Mouse (Mus musculus) limb, embryonic 11.5 days (tissue): ENCODE data around the gene Ggt5. TPM values are rescaled to one million over a fixed set of nuclear protein-coding genes. Genes with fewer than 3 reads are reported as not detected.

Source experiments
- ATAC-seq: fragments of 200-750 bp; cut with Nextera tagmentation; 2 replicates; pipeline ENCODE4 v1.8.0; 2017; ENCODE audit warnings: low read depth; ENCODE audit not compliant: insufficient number of reproducible peaks, low FRiP score, low TSS enrichment
- DNase-seq: peaks from one replicate; pipeline ENCODE4 v3.0.0-alpha.2; 2015; ENCODE audit warnings: low spot score
- H3K27ac ChIP-seq: fragments of 300-500 bp; sonication (generic); replicated peaks from 2 replicates; pipeline ENCODE4 v1.5.1; 2014; ENCODE audit warnings: low read depth, mild to moderate bottlenecking, low read length
- H3K27me3 ChIP-seq: fragments of 300-500 bp; sonication (generic); 2 replicates; pipeline ENCODE4 v1.6.1; 2014; ENCODE audit warnings: mild to moderate bottlenecking, low read length, mixed read lengths; ENCODE audit not compliant: control insufficient read depth, insufficient read depth
- H3K36me3 ChIP-seq: fragments of 300-500 bp; sonication (generic); 2 replicates; pipeline ENCODE4 v1.6.1; 2014; ENCODE audit warnings: mild to moderate bottlenecking, low read length, moderate library complexity, mixed read lengths; ENCODE audit not compliant: control insufficient read depth, insufficient read depth
- H3K4me1 ChIP-seq: fragments of 300-500 bp; sonication (generic); 2 replicates; pipeline ENCODE4 v1.6.1; 2014; ENCODE audit warnings: low read length, mixed read lengths; ENCODE audit not compliant: control insufficient read depth, insufficient read depth
- H3K4me2 ChIP-seq: fragments of 300-500 bp; sonication (generic); 2 replicates; pipeline ENCODE4 v1.6.1; 2014; ENCODE audit warnings: low read depth, mild to moderate bottlenecking, moderate library complexity; ENCODE audit not compliant: severe bottlenecking
- H3K4me3 ChIP-seq: fragments of 300-500 bp; sonication (generic); 2 replicates; pipeline ENCODE4 v1.5.1; 2014; ENCODE audit warnings: low read depth, low read length
- H3K9ac ChIP-seq: fragments of 300-500 bp; sonication (generic); 2 replicates; pipeline ENCODE4 v1.6.1; 2014; ENCODE audit warnings: mild to moderate bottlenecking, low read length
- H3K9me3 ChIP-seq: fragments of 300-500 bp; sonication (generic); 2 replicates; pipeline ENCODE4 v1.6.1; 2016; ENCODE audit warnings: low read length; ENCODE audit not compliant: control insufficient read depth
- WGBS: fragments of 180-500 bp; shearing (Covaris S2); extraction: QIAGEN DNeasy Blood & Tissue Kit; methylation state at CpG from one replicate; pipeline ENCODE4 v1.1.7; 2014; 5-methylcytosine and 5-hydroxymethylcytosine counted together
- polyA plus RNA-seq: library from polyadenylated mRNA; unstranded; fragments of >200 nt; fragmentation: Nextera tagmentation; extraction: Ambion mirVana; gene quantifications from 2 replicates; pipeline ENCODE4 v1.2.1, GENCODE M21; 2014

Gene Ggt5
- polyA plus RNA-seq, 1 experiment from 2014 or later, result 0.41 TPM

DNA sequence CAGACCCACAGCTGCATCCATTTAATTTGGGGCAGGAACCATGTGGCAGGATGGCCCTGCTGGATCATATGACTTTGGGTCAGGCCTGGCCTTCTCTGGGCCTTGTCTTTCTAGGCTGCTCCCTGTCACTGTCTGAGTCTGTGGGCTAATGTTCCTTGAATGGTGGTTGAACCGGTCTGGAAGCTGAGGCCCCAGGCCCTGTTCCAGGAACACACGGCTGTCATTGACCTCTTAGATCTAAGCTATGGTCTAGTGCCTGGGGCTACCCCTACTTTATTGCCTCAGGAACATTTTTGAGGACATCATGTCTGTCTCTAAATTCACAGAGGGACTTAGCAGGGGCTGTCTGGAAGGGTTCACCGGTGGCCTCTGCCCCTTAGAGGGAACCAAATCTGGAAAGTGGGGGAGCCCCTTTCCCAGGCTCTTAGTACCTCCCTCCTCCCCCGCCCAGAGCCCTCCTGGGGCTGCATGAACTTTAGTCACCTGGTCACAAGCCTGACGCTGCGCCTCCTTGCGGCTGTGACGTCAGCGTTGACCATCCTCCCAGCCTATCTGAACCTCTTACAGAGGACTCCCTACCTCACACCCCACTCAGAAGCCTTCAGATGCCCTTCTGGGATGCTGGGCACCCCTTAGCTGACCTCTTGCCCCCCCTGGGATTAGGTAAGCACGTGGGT is 18.0 kb upstream of the Ggt5 start:
- H3K9ac ChIP-seq, result no peak overlapping the region
- H3K27me3 ChIP-seq, result no peaks in the 10 kb centered on the region
- peaks cover 10% of the 10 kb centered on the region for H3K4me1 ChIP-seq
- no peak overlapping the region for H3K4me3 ChIP-seq
- no peaks in the 10 kb centered on the region for H3K9me3 ChIP-seq
- H3K27ac ChIP-seq, result no peak overlapping the region
- WGBS, result 28% methylated on average over 10 of the region's 10 CpGs
- no peak overlapping the region for H3K4me2 ChIP-seq
- H3K36me3 ChIP-seq, result no peaks in the 10 kb centered on the region
- DNase-seq, result no peak
- no peak for ATAC-seq

DNA sequence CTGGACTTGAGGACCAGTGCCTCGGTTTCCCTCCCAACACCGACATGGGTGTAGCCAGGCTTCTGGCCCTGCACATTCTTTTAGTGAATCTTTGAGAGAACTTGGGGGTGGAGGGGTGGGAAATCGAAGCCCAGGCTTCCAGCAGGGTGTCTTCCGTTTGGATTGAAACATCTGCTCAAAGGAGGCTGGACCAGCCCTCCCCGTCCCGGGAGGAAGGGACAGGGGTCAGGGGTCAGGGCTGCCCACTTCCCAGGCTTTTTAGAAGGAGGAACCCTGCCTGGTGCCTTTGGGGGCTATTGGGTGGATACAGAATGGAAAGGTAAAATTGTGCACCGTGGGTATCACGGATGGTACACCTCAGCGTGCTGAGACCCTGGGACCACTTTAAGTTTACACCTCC is 17.2 kb upstream of the Ggt5 start:
- no peak overlapping the region for H3K27ac ChIP-seq
- H3K4me2 ChIP-seq, result no peak overlapping the region
- H3K9me3 ChIP-seq, result no peaks in the 10 kb centered on the region
- peaks cover 10% of the 10 kb centered on the region for H3K4me1 ChIP-seq
- no peak overlapping the region for H3K9ac ChIP-seq
- H3K4me3 ChIP-seq, result no peak overlapping the region
- DNase-seq (no peak), ATAC-seq (no peak)
- H3K27me3 ChIP-seq, result no peaks in the 10 kb centered on the region
- WGBS, result 53% methylated on average over 9 of the region's 9 CpGs
- H3K36me3 ChIP-seq, result no peaks in the 10 kb centered on the region

DNA sequence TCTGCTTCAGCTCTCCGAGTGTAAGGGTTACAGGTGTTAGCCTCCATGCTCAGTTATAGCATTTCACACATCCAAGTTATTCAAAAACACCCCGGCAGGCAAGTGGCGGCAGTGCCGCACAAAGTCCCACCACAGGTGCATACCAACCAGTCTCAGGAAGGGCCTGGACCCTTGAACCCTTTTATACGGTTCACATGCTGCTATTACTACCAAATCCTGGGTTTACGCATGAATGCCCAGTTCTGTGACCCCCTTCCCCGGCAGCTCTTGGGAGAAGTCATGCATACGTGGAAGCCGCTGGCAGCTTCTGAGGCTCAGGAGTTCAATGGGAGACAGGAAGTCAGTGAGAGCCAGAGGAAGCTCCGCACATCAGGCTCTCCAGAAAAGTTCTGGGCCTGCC is 16.0 kb upstream of the Ggt5 start:
- Histone ChIP-seq H3K4me3 (no peak overlapping the region), H3K4me1 (peaks cover 10% of the 10 kb centered on the region), H3K9me3 (no peaks in the 10 kb centered on the region), H3K9ac (no peak overlapping the region), H3K36me3 (no peaks in the 10 kb centered on the region), H3K4me2 (no peak overlapping the region), H3K27ac (no peak overlapping the region), H3K27me3 (no peaks in the 10 kb centered on the region)
- DNase-seq, result no peak
- 82% methylated on average over 10 of the region's 10 CpGs for WGBS
- ATAC-seq, result no peak

DNA sequence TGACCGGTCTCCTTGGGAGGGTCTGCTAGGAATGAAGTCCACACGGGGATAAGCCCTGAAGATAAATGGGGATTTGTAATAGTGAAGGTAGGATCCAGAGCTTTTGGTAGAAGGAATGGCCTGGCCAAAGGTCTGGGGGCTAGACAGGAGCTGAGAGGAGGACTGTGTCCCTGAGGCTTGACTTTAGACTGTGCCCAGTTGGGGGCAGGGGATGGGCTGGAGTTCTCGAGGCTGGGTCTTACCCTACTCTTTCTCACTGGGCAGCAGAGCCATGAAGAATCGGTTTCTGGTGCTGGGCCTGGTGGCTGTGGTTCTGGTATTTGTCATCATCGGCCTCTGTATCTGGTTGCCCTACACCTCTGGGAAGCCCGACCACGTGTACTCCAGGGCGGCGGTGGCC is 15.2 kb upstream of the Ggt5 start:
- DNase-seq, result no peak
- H3K27me3 ChIP-seq, result no peaks in the 10 kb centered on the region
- no peaks in the 10 kb centered on the region for H3K9me3 ChIP-seq
- no peak overlapping the region for H3K9ac ChIP-seq
- no peak overlapping the region for H3K4me3 ChIP-seq
- peaks cover 6% of the 10 kb centered on the region; the same call in 1 of the 2 replicates for H3K4me1 ChIP-seq
- no peak for ATAC-seq
- no peak overlapping the region for H3K4me2 ChIP-seq
- H3K27ac ChIP-seq, result no peak overlapping the region
- no peaks in the 10 kb centered on the region for H3K36me3 ChIP-seq
- 83% methylated on average over 9 of the region's 9 CpGs for WGBS

GRCm38 (mm10) chr10:75579129-75579528 is 10.0 kb upstream of the Ggt5 start:
- Histone ChIP-seq H3K36me3 (no peaks in the 10 kb centered on the region), H3K4me1 (no peaks in the 10 kb centered on the region), H3K27ac (no peak overlapping the region), H3K9me3 (no peaks in the 10 kb centered on the region), H3K27me3 (no peaks in the 10 kb centered on the region), H3K9ac (no peak overlapping the region), H3K4me3 (no peak overlapping the region), H3K4me2 (no peak overlapping the region)
- WGBS, result 87% methylated on average over 6 of the region's 6 CpGs
- no peak for DNase-seq
- ATAC-seq, result no peak

DNA sequence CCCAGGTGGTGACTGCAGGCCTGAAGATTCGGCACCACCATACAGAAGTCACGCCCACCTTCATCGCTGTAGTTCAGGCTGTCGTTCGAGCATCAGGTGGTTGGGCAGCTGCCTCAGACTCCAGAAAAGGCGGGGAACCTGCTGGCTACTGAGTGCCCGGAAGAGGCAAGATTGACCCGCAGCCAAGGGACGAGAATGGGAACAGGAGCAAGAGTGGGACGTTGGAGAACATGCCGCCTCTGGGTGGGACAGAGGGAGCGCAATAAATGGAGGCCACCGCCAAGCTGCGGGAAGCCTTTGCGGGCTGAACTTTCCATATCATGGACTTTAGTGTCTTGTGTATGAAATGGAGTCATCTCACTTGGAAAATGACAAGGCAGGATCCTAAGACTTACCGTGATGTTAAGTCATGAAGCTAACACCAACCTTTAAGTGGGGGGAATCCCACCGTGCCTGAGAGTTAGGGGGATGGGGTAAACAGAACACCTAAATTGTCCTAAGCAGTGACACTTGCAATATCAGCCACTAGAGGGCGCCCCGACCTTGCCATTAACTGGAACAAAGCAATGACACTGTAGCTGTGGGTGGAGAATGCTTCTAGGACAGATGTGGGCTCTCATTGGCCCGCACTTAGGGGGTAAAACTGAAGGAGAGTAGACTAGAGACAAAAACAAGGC is 3.1 kb upstream of the Ggt5 start:
- H3K4me2 ChIP-seq, result peak overlapping the region; percentile 27; the same call in 1 of the 2 replicates

DNA sequence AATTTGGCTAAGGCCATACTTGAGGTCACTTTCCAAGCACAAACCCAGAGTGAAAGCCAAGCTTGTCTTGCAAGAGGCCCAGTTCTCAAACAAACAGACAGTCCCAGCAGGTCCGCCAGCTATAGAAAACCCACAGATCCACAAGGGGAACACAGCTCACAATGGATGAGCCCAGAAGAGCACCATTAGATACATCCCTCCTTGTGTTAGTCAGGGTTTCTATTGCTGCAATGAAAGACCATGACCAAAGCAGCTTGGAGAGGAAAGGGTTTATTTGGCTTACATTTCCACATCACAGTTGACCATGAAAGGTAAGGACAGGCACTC is 2.6 kb upstream of the Ggt5 start:
- no peak for ATAC-seq
- H3K27ac ChIP-seq, result no peak overlapping the region
- no peak overlapping the region for H3K9ac ChIP-seq
- H3K27me3 ChIP-seq, result no peaks in the 10 kb centered on the region
- peaks cover 9% of the 10 kb centered on the region for H3K4me1 ChIP-seq
- no peak overlapping the region for H3K4me3 ChIP-seq
- 100% methylated on average over 1 of the region's 1 CpGs for WGBS
- no peak overlapping the region for H3K4me2 ChIP-seq
- H3K9me3 ChIP-seq, result no peaks in the 10 kb centered on the region
- H3K36me3 ChIP-seq, result no peaks in the 10 kb centered on the region
- no peak for DNase-seq

More for the DNA sequence above, 3.1 kb upstream of the Ggt5 start:
- Histone ChIP-seq H3K4me3 (no peak overlapping the region), H3K36me3 (no peaks in the 10 kb centered on the region), H3K4me1 (peaks cover 9% of the 10 kb centered on the region), H3K27me3 (no peaks in the 10 kb centered on the region), H3K27ac (no peak overlapping the region), H3K9me3 (no peaks in the 10 kb centered on the region), H3K9ac (no peak overlapping the region)
- ATAC-seq (peak; percentile 53; the same call in 1 of the 2 replicates), DNase-seq (peak; percentile 96)
- 19% methylated on average over 20 of the region's 20 CpGs for WGBS

DNA sequence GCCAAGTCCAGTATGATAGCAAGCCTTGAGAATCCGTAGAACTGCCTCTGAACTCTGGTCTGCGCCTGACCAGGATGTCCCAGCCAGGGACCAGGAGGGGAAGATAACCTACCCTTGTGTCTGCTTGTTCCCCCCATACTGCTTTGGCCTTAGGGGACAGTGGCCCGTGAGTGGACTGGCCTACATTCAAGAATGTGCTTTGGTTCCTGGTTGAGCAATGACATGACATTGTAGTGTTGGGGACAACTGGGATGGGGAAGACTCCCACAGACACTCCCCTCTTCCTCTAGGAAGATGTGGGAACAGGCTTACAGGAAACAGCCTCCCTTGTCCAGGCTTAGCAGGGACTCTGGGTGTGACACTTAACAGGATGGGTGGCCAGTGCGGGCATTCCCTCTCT is 1.4 kb upstream of the Ggt5 start:
- Histone ChIP-seq H3K36me3 (no peaks in the 10 kb centered on the region), H3K27me3 (no peaks in the 10 kb centered on the region), H3K9ac (no peak overlapping the region), H3K4me3 (no peak overlapping the region), H3K4me1 (peaks cover 9% of the 10 kb centered on the region), H3K27ac (no peak overlapping the region), H3K4me2 (no peak overlapping the region), H3K9me3 (no peaks in the 10 kb centered on the region)
- WGBS, result 87% methylated on average over 4 of the region's 4 CpGs
- ATAC-seq (no peak), DNase-seq (no peak)
